Mouse (Mus musculus) CH12.LX (cell line): ENCODE data around the gene Bzw1. TPM values are rescaled to one million over a fixed set of nuclear protein-coding genes. Genes with fewer than 3 reads are reported as not detected.
A peak's percentile ranks its signal among the peaks of the same experiment; 100 is the strongest.

ENCODE experiments used
- DNase-seq: peaks from one replicate; pipeline ENCODE4 v3.0.0-alpha.2; 2013; ENCODE audit errors: extremely low read depth
- H3K27ac ChIP-seq: 2 replicates; pipeline ENCODE4 v1.5.1; 2012; ENCODE audit warnings: low read depth, mild to moderate bottlenecking, control low read depth, moderate library complexity; ENCODE audit not compliant: insufficient read depth
- H3K27me3 ChIP-seq: replicated peaks from 2 replicates; pipeline ENCODE3; 2012; ENCODE audit warnings: inconsistent platforms
- H3K36me3 ChIP-seq, 2 experiments: replicated peaks in 1 of 2; 2 replicates each; pipeline versions ENCODE3 to v1.6.1; 2012; ENCODE audit warnings: inconsistent platforms in 1 of 2, low read length in 1 of 2, mild to moderate bottlenecking in 1 of 2, mixed read lengths in 1 of 2, moderate library complexity in 1 of 2; ENCODE audit not compliant: control insufficient read depth in 1 of 2, insufficient read depth in 1 of 2
- H3K4me1 ChIP-seq, 2 experiments: 2 replicates each; pipeline ENCODE4 v1.6.1; 2012; ENCODE audit warnings: inconsistent platforms in 1 of 2, moderate library complexity in 1 of 2; ENCODE audit not compliant: insufficient read depth in 2 of 2, control insufficient read depth in 1 of 2
- H3K4me2 ChIP-seq: 2 replicates; pipeline ENCODE4 v1.6.1; 2012; ENCODE audit warnings: low read depth, mild to moderate bottlenecking, control low read depth; ENCODE audit not compliant: poor library complexity, insufficient read depth, severe bottlenecking
- H3K4me3 ChIP-seq, 3 experiments: fragments of 150-350 bp in 1 of 3; sonication (generic) in 1 of 3; replicated peaks in 1 of 3; 2 replicates each; pipeline versions ENCODE3 to v1.5.1; 2011 to 2012; ENCODE audit warnings: low read depth in 2 of 3, low read length in 2 of 3, mild to moderate bottlenecking in 2 of 3, moderate library complexity in 2 of 3, control low read depth in 1 of 3, improper control_type of control experiment in 1 of 3, inconsistent platforms in 1 of 3, mixed read lengths in 1 of 3; ENCODE audit not compliant: poor library complexity in 1 of 3
- H3K79me2 ChIP-seq: replicated peaks from 2 replicates; pipeline ENCODE4 v1.6.1; 2012; ENCODE audit warnings: mild to moderate bottlenecking, moderate library complexity; ENCODE audit not compliant: control insufficient read depth, poor library complexity, insufficient read depth, severe bottlenecking; ENCODE audit errors: extremely low read depth
- H3K9ac ChIP-seq: 2 replicates; pipeline ENCODE4 v1.6.1; 2012; ENCODE audit warnings: low read depth, mild to moderate bottlenecking, control low read depth, moderate library complexity; ENCODE audit not compliant: insufficient read depth
- H3K9me3 ChIP-seq: replicated peaks from 2 replicates; pipeline ENCODE3; 2012; ENCODE audit warnings: low read length, inconsistent platforms, mixed read lengths
- CHD2 ChIP-seq: IDR thresholded peaks from 2 replicates; pipeline ENCODE4 v1.6.1; 2011; ENCODE audit warnings: low read length, improper control_type of control experiment
- ELF1 ChIP-seq: IDR thresholded peaks from 2 replicates; pipeline ENCODE4 v1.6.1; 2014; ENCODE audit warnings: low read depth, mild to moderate bottlenecking, inconsistent platforms, low read length, improper control_type of control experiment
- GABPA ChIP-seq: IDR thresholded peaks from 2 replicates; pipeline ENCODE4 v1.6.1; 2012; ENCODE audit warnings: low read depth, low read length, improper control_type of control experiment, inconsistent platforms; ENCODE audit not compliant: insufficient replicate concordance
- IRF4 ChIP-seq: IDR thresholded peaks from 2 replicates; pipeline ENCODE4 v1.6.1; 2014; ENCODE audit warnings: low read depth, mild to moderate bottlenecking, inconsistent platforms, low read length, improper control_type of control experiment
- JUN ChIP-seq: IDR thresholded peaks from 2 replicates; pipeline ENCODE4 v1.6.1; 2011; ENCODE audit warnings: low read depth, mild to moderate bottlenecking, low read length, improper control_type of control experiment, moderate library complexity; ENCODE audit not compliant: insufficient read depth
- MAZ ChIP-seq: IDR thresholded peaks from 2 replicates; pipeline ENCODE4 v1.6.1; 2012; ENCODE audit warnings: low read depth, mild to moderate bottlenecking, inconsistent platforms, low read length, improper control_type of control experiment, moderate library complexity
- POLR2A ChIP-seq: IDR thresholded peaks from 2 replicates; pipeline ENCODE4 v1.6.1; 2011; ENCODE audit warnings: low read depth, mild to moderate bottlenecking, improper control_type of control experiment, low read length
- POLR2AphosphoS2 ChIP-seq: IDR thresholded peaks from 2 replicates; pipeline ENCODE4 v1.6.1; 2011; ENCODE audit warnings: low read depth, low read length, improper control_type of control experiment
- UBTF ChIP-seq: IDR thresholded peaks from 2 replicates; pipeline ENCODE4 v1.6.1; 2012; ENCODE audit warnings: low read depth, mild to moderate bottlenecking, inconsistent platforms, low read length, improper control_type of control experiment, moderate library complexity
- ZC3H11A ChIP-seq: IDR thresholded peaks from 2 replicates; pipeline ENCODE4 v1.6.1; 2012; ENCODE audit warnings: low read depth, mild to moderate bottlenecking, inconsistent platforms, low read length, improper control_type of control experiment
- dilution Hi-C: fragments of 300-500 bp; cut with MboI; formaldehyde crosslinking; loops from 2 replicates; pipeline ENCODE4 v1.14.3; 2020; ENCODE audit warnings: low sequenced_read_pairs; ENCODE audit not compliant: extremely low pct_unique_long_range_greater_than_20kb, extremely low pct_ligation_motif_present
- in situ Hi-C: fragments of 300-500 bp; cut with MboI; formaldehyde crosslinking; loops from 3 replicates; pipeline ENCODE4 v1.14.3; 2019; ENCODE audit warnings: low sequenced_read_pairs, low pct_ligation_motif_present, low pct_unique_long_range_greater_than_20kb, mixed read lengths
- polyA plus RNA-seq: library from polyadenylated mRNA; unstranded; fragments of >175 nt; gene quantifications from 2 replicates; pipeline ENCODE4 v1.2.1, GENCODE M21; 2012; ENCODE audit warnings: low read depth; ENCODE audit not compliant: insufficient read length
- total RNA-seq, 2 experiments: library from RNA; depleted of rRNA; stranded (reverse); fragments of 300-350 nt in 1 of 2; fragments of >200 nt in 1 of 2; gene quantifications; 2 replicates each; pipeline ENCODE4 v1.2.3; 2012 to 2014

The Bzw1 gene
- total and polyA plus RNA-seq, 3 experiments, result 104 to 252 (median 225) TPM

- Histone ChIP-seq H3K4me3 (no peak overlapping the region), H3K79me2 (peaks cover 2% of the 10 kb centered on the region; the same call in 1 of the 2 replicates), H3K4me1 (no peaks in the 10 kb centered on the region), H3K9ac (no peak overlapping the region), H3K27ac (no peak overlapping the region; the same call in 1 of the 2 replicates), H3K36me3 (peaks cover 52 to 73% of the 10 kb centered on the region in 2 experiments), H3K4me2 (no peak overlapping the region), H3K9me3 (no peaks in the 10 kb centered on the region), H3K27me3 (no peaks in the 10 kb centered on the region)
- DNase-seq, result no peak
- in situ Hi-C loops, result no loop called here
- TF ChIP-seq MAZ (no peak), POLR2AphosphoS2 (peak; percentile 71; the same call in 1 of the 2 replicates), JUN (no peak), CHD2 (0 out of 2 replicates have a peak, but pooled peaks have one; percentile 27)
- dilution Hi-C loops, result no loop called here
Measured at GRCm38 (mm10) chr1:58409553-58410197, 17.0 kb downstream of the Bzw1 start.

GRCm38 (mm10) chr1:58410198-58410588 lies 17.5 kb downstream of the Bzw1 start:
- Histone ChIP-seq H3K4me1 (no peaks in the 10 kb centered on the region), H3K4me3 (no peak overlapping the region)
- dilution Hi-C loops, result no loop called here
- TF ChIP-seq IRF4, result no peak
- TF ChIP-seq POLR2AphosphoS2, result peak; percentile 63
- TF ChIP-seq UBTF, result no peak
- TF ChIP-seq ZC3H11A, result no peak
- no peak for TF ChIP-seq ELF1
- TF ChIP-seq, all 38 proteins: peak for 1
- no peaks in the 10 kb centered on the region for H3K9me3 ChIP-seq
- no peak overlapping the region for H3K27ac ChIP-seq
- no peaks in the 10 kb centered on the region for H3K27me3 ChIP-seq
- in situ Hi-C loops, result no loop called here
- peaks cover 55 to 76% of the 10 kb centered on the region in 2 experiments for H3K36me3 ChIP-seq
- no peak for DNase-seq
- H3K4me2 ChIP-seq, result no peak overlapping the region
- peaks cover 2% of the 10 kb centered on the region for H3K79me2 ChIP-seq
- no peak overlapping the region for H3K9ac ChIP-seq

- no peaks in the 10 kb centered on the region for H3K9me3 ChIP-seq
- no peak overlapping the region for H3K4me2 ChIP-seq
- H3K9ac ChIP-seq, result no peak overlapping the region
- DNase-seq, result no peak
- in situ Hi-C loops, result no loop called here
- no peak overlapping the region for H3K27ac ChIP-seq
- peaks cover 55 to 79% of the 10 kb centered on the region in 2 experiments for H3K36me3 ChIP-seq
- no peak overlapping the region for H3K4me3 ChIP-seq
- peaks cover 6% of the 10 kb centered on the region for H3K79me2 ChIP-seq
- no peaks in the 10 kb centered on the region for H3K27me3 ChIP-seq
- TF ChIP-seq GABPA, result no peak
- peak; percentile 19; the same call in 1 of the 2 replicates for TF ChIP-seq POLR2A
- TF ChIP-seq, all 38 proteins: peak for 1
- dilution Hi-C loops, result no loop called here
- no peaks in the 10 kb centered on the region for H3K4me1 ChIP-seq
Measured at GRCm38 (mm10) chr1:58410776-58411175, 18.1 kb downstream of the Bzw1 start.
